Mouse (Mus musculus) CD4-positive helper T cell, adult 2 months (primary cell): ENCODE results near the gene Arid3b.

Source experiments
- DNase-seq: peaks from one replicate; pipeline ENCODE4 v3.0.0-alpha.2; 2012; ENCODE audit warnings: low read depth, missing footprints, low spot score

Gene Arid3b

DNA sequence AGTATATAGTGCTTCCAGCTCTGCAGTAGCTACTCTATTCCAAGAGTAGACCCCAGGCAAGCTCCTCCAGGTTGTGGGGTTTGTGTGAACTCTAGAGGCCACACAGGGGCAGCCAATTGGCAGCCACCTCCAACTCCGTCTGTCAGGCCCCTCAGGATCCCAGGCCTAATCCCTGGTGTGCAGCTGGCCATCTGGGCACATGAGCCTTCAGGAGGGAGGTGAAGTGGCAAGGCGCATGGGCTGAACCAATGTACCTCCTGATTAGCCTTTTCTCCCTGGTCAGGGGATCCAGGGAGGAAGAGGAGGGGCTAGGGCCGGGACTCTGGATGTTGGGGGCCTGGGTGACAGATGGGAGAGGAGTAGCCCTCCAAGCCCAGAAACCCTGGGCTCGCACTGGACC is 60.9 kb downstream of the Arid3b start:
- DNase-seq: no peak

- no peak for DNase-seq
Measured at GRCm38 (mm10) chr9:57775026-57775425, 61.6 kb downstream of the Arid3b start.

DNA sequence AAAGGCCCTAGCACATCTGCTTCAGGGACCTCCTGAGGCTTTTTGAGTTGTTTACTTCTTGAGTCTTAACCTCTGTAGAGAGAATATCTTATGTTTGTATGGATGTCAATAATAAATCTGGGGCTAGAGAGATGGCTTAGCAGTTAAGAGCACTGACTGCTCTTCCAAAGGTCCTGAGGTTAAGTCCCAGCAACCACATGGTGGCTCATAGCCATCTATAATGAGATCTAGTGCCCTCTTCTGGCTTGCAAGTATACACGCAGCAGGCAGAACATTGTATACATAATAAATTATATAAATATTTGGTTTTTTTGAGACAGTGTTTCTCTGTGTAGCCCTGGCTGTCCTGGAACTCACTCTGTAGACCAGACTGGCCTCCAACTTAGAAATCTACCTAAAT is 62.4 kb downstream of the Arid3b start:
- peak; percentile 47 for DNase-seq

DNA sequence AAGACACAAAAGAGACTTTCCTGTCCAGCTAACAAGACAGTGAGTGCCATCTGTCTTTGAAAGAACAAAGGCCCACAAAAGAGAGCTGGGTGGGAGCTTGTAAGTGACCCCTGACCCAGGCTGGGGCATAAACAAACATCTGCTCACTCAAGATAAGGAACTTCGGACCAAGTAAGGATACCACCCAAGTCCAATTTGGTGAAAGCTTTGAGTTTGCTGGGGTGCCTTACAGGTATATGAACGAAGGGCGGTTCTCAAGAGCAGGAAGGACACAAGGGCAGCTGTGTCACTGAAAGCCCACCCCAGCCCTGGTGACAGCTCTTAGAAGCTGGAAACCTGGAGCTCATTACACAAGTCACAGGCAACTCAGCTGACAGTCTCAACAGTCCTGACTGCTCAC is 62.8 kb downstream of the Arid3b start:
- no peak for DNase-seq

GRCm38 (mm10) chr9:57770836-57771235 is 65.8 kb downstream of the Arid3b start:
- DNase-seq: no peak

DNA sequence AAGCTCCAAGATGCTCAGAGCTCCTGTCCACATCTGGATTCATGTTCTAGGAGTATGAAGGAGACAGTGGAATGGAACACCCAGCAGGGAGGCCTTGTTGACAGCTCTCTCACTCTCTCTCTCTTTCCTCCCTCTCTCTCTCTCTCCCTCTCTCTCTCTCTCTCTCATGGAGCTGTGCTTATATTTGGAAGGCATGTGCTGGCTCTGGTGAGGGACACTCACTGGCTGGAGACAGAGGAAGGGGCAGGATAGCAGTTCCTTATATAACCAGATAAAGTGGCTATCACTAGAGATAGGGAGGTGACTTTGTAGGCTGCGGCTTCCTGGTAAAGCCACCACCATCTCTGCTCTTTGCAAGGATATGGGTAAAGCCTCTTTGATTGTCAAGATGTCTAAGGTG is 66.4 kb downstream of the Arid3b start:
- peak; percentile 38 for DNase-seq

- peak; percentile 55 for DNase-seq
Measured at GRCm38 (mm10) chr9:57769539-57770069, 67.0 kb downstream of the Arid3b start.

- DNase-seq: no peak
Measured at GRCm38 (mm10) chr9:57767231-57767630, 69.4 kb downstream of the Arid3b start.

DNA sequence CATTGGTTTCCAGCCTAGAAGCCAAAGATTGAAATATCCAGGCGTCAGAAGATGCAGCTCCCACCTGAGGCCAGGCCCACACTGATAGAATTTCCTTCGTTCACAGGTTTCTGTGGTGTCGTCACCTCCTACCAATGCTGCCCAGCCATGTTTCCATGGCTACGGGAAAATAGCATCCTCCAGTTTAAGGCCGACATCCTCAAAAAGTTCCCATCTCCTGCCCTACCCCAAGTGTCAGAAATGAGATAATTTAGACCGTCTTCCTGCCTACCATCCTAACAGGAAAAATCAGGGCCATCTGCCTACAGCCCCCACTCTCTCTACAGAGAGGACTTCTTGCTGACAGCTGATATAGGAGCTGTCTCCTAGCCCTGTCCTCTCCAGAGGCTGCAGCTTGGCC is 70.2 kb downstream of the Arid3b start:
- no peak for DNase-seq

DNA sequence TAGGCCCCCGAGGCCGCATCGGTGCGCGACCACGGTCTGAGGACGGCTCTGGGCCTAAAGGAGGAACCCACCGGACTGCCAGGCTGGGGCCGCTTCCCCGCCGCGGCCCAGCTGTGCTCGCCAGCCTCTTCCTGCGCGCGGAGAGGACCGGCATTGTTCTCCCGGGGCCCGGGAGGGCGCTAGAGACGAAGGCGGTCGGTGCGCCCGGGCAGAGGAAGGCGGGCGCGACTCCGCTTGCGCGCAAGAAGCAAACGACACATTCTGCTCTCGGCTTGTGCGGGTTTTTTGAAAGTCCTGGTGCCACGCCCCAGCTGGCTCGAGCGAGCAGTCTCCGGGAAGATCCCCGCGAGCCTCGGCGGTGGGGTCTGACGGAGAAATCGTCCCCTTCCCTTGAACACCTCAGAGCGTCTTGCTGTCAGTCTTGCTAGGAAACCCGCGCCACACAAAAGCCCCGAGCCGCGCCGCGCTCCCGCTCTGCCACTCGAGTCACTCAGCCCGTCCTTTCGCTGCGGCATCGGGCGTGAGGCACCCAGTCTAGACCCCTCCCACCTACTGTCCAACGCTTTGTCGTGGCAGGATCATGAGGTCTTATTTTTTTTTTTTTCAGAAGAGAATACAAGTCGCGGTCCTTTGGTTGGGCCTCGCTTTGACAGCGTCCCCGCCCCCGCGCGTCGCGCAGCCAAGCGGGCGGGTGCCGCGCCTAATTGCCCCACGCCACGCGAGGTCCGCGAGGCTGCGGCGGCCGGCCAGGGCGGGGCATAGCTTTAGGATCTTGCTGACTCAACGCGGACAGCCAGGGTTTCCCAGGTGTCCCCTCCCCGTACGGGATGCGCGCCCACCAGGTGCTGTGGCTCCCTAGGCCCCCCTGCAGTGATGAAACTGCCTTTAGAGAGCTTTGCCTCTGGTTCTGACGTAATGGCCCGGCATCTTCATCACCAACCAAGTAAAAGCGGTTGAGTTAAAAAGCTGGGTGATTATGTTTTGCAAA is 70.9 kb downstream of the Arid3b start, which contains the start of gene Clk3:
Gene Clk3, minus strand, starts transcription at position 497 of the 988 bp plus-strand sequence.
- DNase-seq: peak; percentile 86

DNA sequence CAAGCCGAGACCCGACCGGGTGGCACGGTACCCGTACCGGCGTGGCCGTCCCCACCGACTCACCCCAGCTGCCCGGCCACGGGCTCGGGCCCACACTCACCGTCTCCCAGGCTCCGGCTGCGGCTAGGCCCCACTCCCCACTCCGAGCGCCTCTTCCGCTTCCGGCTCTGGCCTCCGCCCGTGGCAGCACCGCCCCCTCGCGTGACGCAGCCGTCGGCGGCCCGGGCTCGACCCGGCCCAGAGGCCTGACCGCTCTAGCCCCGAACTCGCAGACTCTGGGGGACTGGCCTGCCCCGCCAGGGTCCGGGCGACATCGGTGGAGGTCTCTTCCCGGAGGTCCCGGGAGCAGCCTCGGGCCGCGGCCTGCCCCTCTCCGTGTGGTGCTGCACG is 71.6 kb downstream of the Arid3b start:
- DNase-seq: peak; percentile 92

GRCm38 (mm10) chr9:57764147-57764973 is 72.2 kb downstream of the Arid3b start:
- peak; percentile 65 for DNase-seq

DNA sequence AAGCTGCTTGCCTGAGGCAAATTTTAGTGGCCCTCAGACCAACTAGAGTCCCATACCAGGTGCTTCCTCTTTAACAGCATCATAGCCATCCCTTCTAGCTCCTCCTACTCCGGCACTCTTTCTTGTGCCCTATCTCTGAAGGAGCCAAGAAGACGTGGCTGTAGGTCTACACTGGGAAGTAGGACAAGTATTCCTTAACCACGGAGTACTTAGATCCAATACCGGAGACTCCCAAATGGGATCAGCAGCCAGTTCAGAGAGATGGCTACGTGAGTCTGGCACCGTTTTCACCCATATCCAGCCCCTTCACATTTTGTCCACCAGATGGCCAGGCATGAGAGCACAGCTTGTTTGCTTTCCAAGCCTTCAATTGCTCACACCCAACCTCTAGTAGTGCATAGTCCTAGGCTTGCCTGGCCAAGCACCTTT is 74.0 kb downstream of the Arid3b start:
- DNase-seq: peak; percentile 48

- no peak for DNase-seq
Measured at GRCm38 (mm10) chr9:57761563-57762551, 74.7 kb downstream of the Arid3b start.

- DNase-seq: no peak
Measured at GRCm38 (mm10) chr9:57760416-57761146, 76.0 kb downstream of the Arid3b start.

DNA sequence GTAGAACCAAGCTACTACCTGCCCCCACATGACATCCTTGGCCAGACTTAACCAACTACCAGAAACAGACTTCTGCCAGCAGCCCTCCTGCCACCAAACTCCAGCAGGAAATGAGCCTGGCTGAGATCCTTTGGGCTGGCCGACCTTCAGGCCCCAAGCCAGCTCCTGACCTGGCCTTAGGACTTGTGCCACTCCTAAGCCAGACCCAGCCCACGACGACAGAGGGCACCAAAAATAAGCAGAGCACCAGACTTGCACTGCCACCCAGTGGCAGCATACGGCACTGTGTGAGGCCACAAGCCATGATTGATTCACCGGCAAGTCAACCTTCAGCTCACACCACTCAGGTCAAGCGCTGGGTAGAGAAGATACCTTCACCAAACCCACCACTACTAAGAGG is 77.3 kb downstream of the Arid3b start:
- DNase-seq: peak; percentile 70

DNA sequence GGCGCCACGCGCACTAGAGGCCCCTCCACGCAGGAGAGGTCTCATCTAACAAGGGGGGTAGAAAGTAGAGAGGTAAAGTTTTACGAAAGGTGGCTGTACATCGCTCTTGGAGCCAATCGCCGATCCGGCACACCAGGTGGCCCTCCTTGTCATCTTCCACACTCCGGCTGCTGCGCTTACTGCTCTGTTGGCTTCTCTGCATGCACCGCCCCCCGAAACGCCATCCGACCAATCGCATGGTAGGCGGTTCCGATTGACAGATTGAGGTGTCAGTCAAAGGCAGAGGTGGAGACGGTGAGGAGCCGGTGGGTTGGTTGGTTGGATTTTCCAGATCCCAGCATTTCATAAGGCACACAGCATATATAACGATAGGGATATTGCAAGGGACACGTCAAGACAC is 78.1 kb downstream of the Arid3b start:
- no peak for DNase-seq

- DNase-seq: no peak
Measured at GRCm38 (mm10) chr9:57757578-57757977, 79.0 kb downstream of the Arid3b start.

GRCm38 (mm10) chr9:57750901-57751300 is 85.7 kb downstream of the Arid3b start:
- no peak for DNase-seq

DNA sequence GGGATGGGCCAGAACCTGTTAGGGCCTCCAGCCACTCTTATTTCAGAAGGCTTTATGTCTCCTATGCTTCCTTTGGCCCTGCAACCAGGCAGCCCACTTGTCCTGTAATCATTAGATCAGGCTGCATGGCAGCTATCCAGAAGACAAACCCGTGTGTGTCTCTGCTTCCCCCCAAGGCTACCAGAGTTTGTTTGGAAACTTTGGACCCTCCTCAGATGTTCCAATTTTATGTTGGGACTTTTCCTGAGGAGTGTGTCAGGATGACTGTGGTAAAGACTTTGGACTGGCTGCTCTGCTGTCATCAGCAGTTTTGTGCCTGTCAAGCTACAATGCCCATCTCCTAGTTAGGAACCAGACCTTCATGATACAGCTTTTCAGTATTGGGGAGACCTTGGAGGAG is 87.8 kb downstream of the Arid3b start:
- DNase-seq: no peak
